Mouse (Mus musculus) ES-Bruce4 (cell line): ENCODE measurements around the gene Pea15a. TPM values are rescaled to one million over a fixed set of nuclear protein-coding genes. Genes with fewer than 3 reads are reported as not detected.
A peak's percentile ranks its signal among the peaks of the same experiment; 100 is the strongest.

Source experiments
- H3K27ac ChIP-seq: 2 replicates; pipeline ENCODE4 v1.5.1; 2012; ENCODE audit warnings: low read length, inconsistent platforms; ENCODE audit not compliant: insufficient read depth
- H3K27me3 ChIP-seq: 2 replicates; pipeline ENCODE4 v1.6.1; 2012; ENCODE audit warnings: mild to moderate bottlenecking, low read length, inconsistent platforms; ENCODE audit not compliant: control insufficient read depth, poor library complexity, insufficient read depth, severe bottlenecking
- H3K36me3 ChIP-seq: 2 replicates; pipeline ENCODE4 v1.6.1; 2012; ENCODE audit warnings: inconsistent platforms, mild to moderate bottlenecking, low read length, moderate library complexity; ENCODE audit not compliant: control insufficient read depth, poor library complexity, insufficient read depth, severe bottlenecking
- H3K4me1 ChIP-seq: one replicate; pipeline ENCODE4 v1.8.1; 2011; ENCODE audit warnings: low read length; ENCODE audit not compliant: control insufficient read depth, insufficient read depth
- H3K4me3 ChIP-seq: 2 replicates; pipeline ENCODE4 v1.5.1; 2011; ENCODE audit warnings: low read depth, mild to moderate bottlenecking, low read length
- H3K9ac ChIP-seq: 2 replicates; pipeline ENCODE4 v1.6.1; 2012; ENCODE audit warnings: low read depth, mild to moderate bottlenecking, inconsistent platforms; ENCODE audit not compliant: poor library complexity, severe bottlenecking
- H3K9me3 ChIP-seq: replicated peaks from 2 replicates; pipeline ENCODE4 v1.6.1; 2012; ENCODE audit warnings: mild to moderate bottlenecking, low read length, inconsistent platforms; ENCODE audit not compliant: control insufficient read depth, poor library complexity, insufficient read depth, severe bottlenecking
- CTCF ChIP-seq: IDR thresholded peaks from one replicate; pipeline ENCODE4 v1.8.1; 2011; ENCODE audit warnings: low read depth, low read length
- EP300 ChIP-seq: IDR thresholded peaks from 2 replicates; pipeline ENCODE4 v1.6.1; 2011; ENCODE audit warnings: low read depth, low read length; ENCODE audit not compliant: insufficient read depth
- POLR2A ChIP-seq: IDR thresholded peaks from one replicate; pipeline ENCODE4 v1.8.1; 2011; ENCODE audit warnings: low read length; ENCODE audit not compliant: insufficient read depth
- polyA plus RNA-seq: library from polyadenylated mRNA; stranded (reverse); fragments of >200 nt; gene quantifications from 2 replicates; pipeline ENCODE4 v1.2.4, GENCODE M21; 2011; ENCODE audit warnings: low read depth; ENCODE audit not compliant: missing spikeins, insufficient read depth, insufficient read length

The Pea15a gene
- polyA plus RNA-seq, 1 experiment = 62.6 TPM

- peaks cover 4% of the 10 kb centered on the region for H3K4me1 ChIP-seq
Measured at GRCm38 (mm10) chr1:172198316-172198715, 8.3 kb downstream of the Pea15a start.

GRCm38 (mm10) chr1:172197851-172198250, 8.8 kb downstream of the Pea15a start:
- Histone ChIP-seq H3K9ac (no peak overlapping the region), H3K36me3 (peaks cover 42% of the 10 kb centered on the region), H3K27ac (no peak overlapping the region), H3K4me1 (peaks cover 4% of the 10 kb centered on the region), H3K9me3 (no peaks in the 10 kb centered on the region), H3K27me3 (no peaks in the 10 kb centered on the region), H3K4me3 (no peak overlapping the region)
- TF ChIP-seq EP300 (no peak), POLR2A (no peak), CTCF (no peak)

More at GRCm38 (mm10) chr1:172198316-172198715, 8.3 kb downstream of the Pea15a start:
- Histone ChIP-seq H3K9me3 (no peaks in the 10 kb centered on the region), H3K27ac (no peak overlapping the region), H3K36me3 (peaks cover 42% of the 10 kb centered on the region), H3K9ac (no peak overlapping the region), H3K27me3 (no peaks in the 10 kb centered on the region), H3K4me3 (no peak overlapping the region)
- TF ChIP-seq EP300 (no peak), CTCF (no peak), POLR2A (no peak)

GRCm38 (mm10) chr1:172197146-172197545, 9.5 kb downstream of the Pea15a start:
- TF ChIP-seq POLR2A = no peak
- TF ChIP-seq EP300 = no peak
- TF ChIP-seq CTCF = no peak
- Histone ChIP-seq H3K4me1 (peaks cover 3% of the 10 kb centered on the region), H3K9ac (no peak overlapping the region), H3K27ac (no peak overlapping the region), H3K36me3 (peaks cover 48% of the 10 kb centered on the region), H3K9me3 (no peaks in the 10 kb centered on the region), H3K4me3 (no peak overlapping the region), H3K27me3 (no peaks in the 10 kb centered on the region)

- Histone ChIP-seq H3K9me3 (no peaks in the 10 kb centered on the region), H3K36me3 (peaks cover 71% of the 10 kb centered on the region), H3K27ac (peak overlapping the region; percentile 52; the same call in 1 of the 2 replicates), H3K27me3 (no peaks in the 10 kb centered on the region), H3K9ac (no peak overlapping the region), H3K4me1 (no peaks in the 10 kb centered on the region), H3K4me3 (no peak overlapping the region)
- TF ChIP-seq POLR2A = no peak
- TF ChIP-seq EP300 = no peak
- TF ChIP-seq CTCF = no peak
Measured at GRCm38 (mm10) chr1:172194435-172194834, 12.2 kb downstream of the Pea15a start.

GRCm38 (mm10) chr1:172192217-172192616, 14.4 kb downstream of the Pea15a start:
- Histone ChIP-seq H3K36me3 (peaks cover 81% of the 10 kb centered on the region), H3K27me3 (no peaks in the 10 kb centered on the region)
- no peak for TF ChIP-seq EP300
- TF ChIP-seq POLR2A = no peak
- no peak for TF ChIP-seq CTCF

GRCm38 (mm10) chr1:172191578-172191977, 15.0 kb downstream of the Pea15a start:
- no peak overlapping the region for H3K27ac ChIP-seq
- H3K36me3 ChIP-seq = peaks cover 79% of the 10 kb centered on the region
- H3K27me3 ChIP-seq = no peaks in the 10 kb centered on the region
- no peak overlapping the region for H3K9ac ChIP-seq
- no peaks in the 10 kb centered on the region for H3K9me3 ChIP-seq
- no peaks in the 10 kb centered on the region for H3K4me1 ChIP-seq
- H3K4me3 ChIP-seq = no peak overlapping the region
- TF ChIP-seq POLR2A (no peak), EP300 (no peak), CTCF (no peak)

More at GRCm38 (mm10) chr1:172192217-172192616, 14.4 kb downstream of the Pea15a start:
- Histone ChIP-seq H3K9ac (no peak overlapping the region), H3K27ac (no peak overlapping the region), H3K4me3 (no peak overlapping the region), H3K4me1 (no peaks in the 10 kb centered on the region), H3K9me3 (no peaks in the 10 kb centered on the region)
